Mouse (Mus musculus) lung, adult 2 months (tissue): ENCODE results near the gene Meis2. TPM values are rescaled to one million over a fixed set of nuclear protein-coding genes. Genes with fewer than 3 reads are reported as not detected.

Experiments
- DNase-seq: peaks from one replicate; pipeline ENCODE4 v3.0.0; 2022
- H3K4me1 ChIP-seq: fragments of 200-500 bp; 2 replicates; pipeline ENCODE4 v1.6.1; 2011; ENCODE audit warnings: low read length; ENCODE audit not compliant: control insufficient read depth, insufficient read depth
- H3K4me3 ChIP-seq: fragments of 200-500 bp; replicated peaks from 2 replicates; pipeline ENCODE3; 2011; ENCODE audit warnings: low read depth, mild to moderate bottlenecking, control low read depth, low read length; ENCODE audit errors: extremely low read depth
- CTCF ChIP-seq: fragments of 200-500 bp; IDR thresholded peaks from 2 replicates; pipeline ENCODE4 v1.5.1; 2011; ENCODE audit warnings: mild to moderate bottlenecking, low read length, control low read depth; ENCODE audit not compliant: insufficient read depth
- POLR2A ChIP-seq: fragments of 200-500 bp; IDR thresholded peaks from 2 replicates; pipeline ENCODE4 v1.6.1; 2011; ENCODE audit warnings: low read depth, mild to moderate bottlenecking, control low read depth, low read length, borderline replicate concordance; ENCODE audit errors: extremely low read depth
- WGBS: fragments of 180-500 bp; shearing (Covaris S2); methylation state at CpG from one replicate; pipeline ENCODE4 v1.1.7; 2018; 5-methylcytosine and 5-hydroxymethylcytosine counted together
- polyA plus RNA-seq: library from polyadenylated mRNA; depleted of rRNA; stranded (reverse); fragments of >200 nt; gene quantifications from 2 replicates; pipeline ENCODE4 v1.2.3, GENCODE M21; 2012

Gene Meis2
- polyA plus RNA-seq, 1 experiment = 22.6 TPM

DNA sequence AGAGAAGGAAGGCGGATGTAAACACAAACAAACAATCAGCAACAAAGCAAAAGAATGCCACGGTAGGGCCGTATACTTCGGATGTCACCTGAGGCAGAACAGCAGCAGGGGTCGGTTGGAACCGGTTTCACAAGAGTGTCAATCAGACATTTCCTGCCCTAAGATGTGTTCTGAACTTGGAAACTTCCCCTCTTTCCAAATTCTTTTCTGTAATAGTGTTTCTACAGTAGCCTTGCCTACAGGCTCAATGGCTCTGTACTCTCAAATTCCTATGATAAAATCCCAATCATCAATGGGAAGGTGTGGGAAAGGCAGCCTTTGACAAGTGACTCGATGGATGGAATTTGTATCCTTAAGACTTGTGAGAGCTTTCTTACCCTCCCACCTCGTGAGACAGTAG lies 96.4 kb downstream of the Meis2 start:
- no peak for TF ChIP-seq POLR2A
- no peak for TF ChIP-seq CTCF
- Histone ChIP-seq H3K4me3 (no peak overlapping the region), H3K4me1 (no peaks in the 10 kb centered on the region)
- 59% methylated on average over 8 of the region's 8 CpGs for WGBS
- DNase-seq = no peak

- Histone ChIP-seq H3K4me3 (no peak overlapping the region), H3K4me1 (peaks cover 5% of the 10 kb centered on the region; the same call in 1 of the 2 replicates)
- WGBS = 90% methylated on average over 3 of the region's 3 CpGs
- TF ChIP-seq POLR2A = no peak
- no peak for TF ChIP-seq CTCF
- no peak for DNase-seq
These were observed 100.7 kb downstream of the Meis2 start for GRCm38 (mm10) chr2:115964911-115965310.

DNA sequence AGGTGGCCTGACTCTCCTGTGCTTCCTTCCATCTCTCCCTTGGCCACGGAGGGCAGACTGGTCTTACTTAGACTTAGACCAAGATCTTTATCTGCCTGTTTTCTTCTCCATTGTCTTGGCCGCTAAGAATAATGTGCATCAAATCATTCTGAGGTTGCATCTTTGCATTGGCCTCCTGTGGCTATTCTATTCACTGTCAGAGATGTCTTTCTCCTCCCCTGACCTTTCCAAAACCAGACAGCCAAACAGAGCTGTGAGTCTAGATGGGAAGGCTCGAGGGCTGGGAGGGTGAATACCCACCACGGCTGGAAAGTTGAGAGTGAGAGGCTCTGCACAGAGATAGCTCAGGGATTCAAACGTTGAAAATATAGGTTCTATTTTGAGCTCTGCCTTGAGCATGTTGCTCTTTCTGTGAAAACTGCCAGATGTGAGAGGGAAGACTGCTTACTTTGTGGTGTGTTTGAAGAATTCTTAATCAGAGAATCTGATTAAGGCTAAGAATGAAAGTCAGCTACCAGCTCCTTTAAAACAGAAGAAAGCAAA lies 102.3 kb downstream of the Meis2 start:
- H3K4me1 ChIP-seq = peaks cover 5% of the 10 kb centered on the region; the same call in 1 of the 2 replicates
- whole genome bisulfite sequencing = 31% methylated on average over 5 of the region's 5 CpGs
- TF ChIP-seq POLR2A (no peak), CTCF (no peak)
- no peak overlapping the region for H3K4me3 ChIP-seq
- no peak for DNase-seq

- 47% methylated on average over 3 of the region's 3 CpGs for WGBS
- DNase-seq = no peak
These were observed 102.9 kb downstream of the Meis2 start for GRCm38 (mm10) chr2:115962728-115963127.

GRCm38 (mm10) chr2:115962113-115962512 lies 103.5 kb downstream of the Meis2 start:
- DNase-seq = no peak
- TF ChIP-seq POLR2A (no peak), CTCF (no peak)
- 65% methylated on average over 2 of the region's 2 CpGs for WGBS
- Histone ChIP-seq H3K4me3 (no peak overlapping the region), H3K4me1 (peaks cover 5% of the 10 kb centered on the region; the same call in 1 of the 2 replicates)

More at GRCm38 (mm10) chr2:115962728-115963127, 102.9 kb downstream of the Meis2 start:
- peaks cover 5% of the 10 kb centered on the region; the same call in 1 of the 2 replicates for H3K4me1 ChIP-seq
- H3K4me3 ChIP-seq = no peak overlapping the region
- no peak for TF ChIP-seq POLR2A
- no peak for TF ChIP-seq CTCF

- Histone ChIP-seq H3K4me3 (no peak overlapping the region), H3K4me1 (peaks cover 5% of the 10 kb centered on the region; the same call in 1 of the 2 replicates)
- TF ChIP-seq CTCF (no peak), POLR2A (no peak)
- WGBS = 94% methylated on average over 7 of the region's 7 CpGs
- DNase-seq = no peak
These were observed 105.0 kb downstream of the Meis2 start for GRCm38 (mm10) chr2:115960615-115961014.

DNA sequence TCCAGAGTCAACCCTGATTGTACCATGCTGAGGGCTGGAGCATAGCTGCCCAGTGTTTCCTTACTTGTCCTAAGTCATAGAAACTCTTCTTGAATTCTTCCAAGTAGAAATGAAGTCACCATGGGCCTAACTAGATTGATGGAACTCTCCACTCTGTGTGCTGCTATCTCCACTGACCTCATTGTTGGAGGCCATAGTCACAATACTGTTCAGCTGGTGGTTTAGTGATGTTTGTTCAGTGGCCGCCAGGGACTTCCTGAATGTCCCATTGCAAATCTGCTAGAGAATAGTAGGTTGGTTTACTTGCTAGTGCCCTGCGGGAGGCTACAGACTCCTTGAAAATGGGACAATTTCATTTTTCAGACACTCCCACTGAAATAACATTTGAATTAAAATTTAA lies 108.9 kb downstream of the Meis2 start:
- no peak overlapping the region for H3K4me3 ChIP-seq
- WGBS = 46% methylated on average over 2 of the region's 2 CpGs
- no peak for DNase-seq
- TF ChIP-seq CTCF (no peak), POLR2A (no peak)
- H3K4me1 ChIP-seq = no peaks in the 10 kb centered on the region

DNA sequence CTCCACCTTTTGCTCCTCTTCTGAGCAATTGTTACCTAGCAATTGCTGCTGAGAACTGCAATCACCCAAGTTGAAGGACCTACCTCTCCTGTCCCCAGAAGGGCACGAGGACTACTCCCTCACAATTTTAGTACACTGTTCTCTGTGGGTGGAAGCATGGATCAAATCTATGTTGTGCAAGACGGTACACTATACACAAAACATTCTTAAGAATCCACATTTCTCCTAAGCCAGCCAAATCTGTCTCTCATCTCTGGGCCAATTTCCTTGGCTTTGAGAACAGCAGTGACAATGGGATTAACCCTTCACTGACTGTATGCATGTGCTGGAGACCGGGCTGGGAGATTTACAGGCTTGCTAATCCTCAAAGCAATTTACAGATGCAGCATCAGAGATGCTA lies 115.0 kb downstream of the Meis2 start:
- no peak for DNase-seq
- Histone ChIP-seq H3K4me1 (no peaks in the 10 kb centered on the region), H3K4me3 (no peak overlapping the region)
- WGBS = 39% methylated on average over 3 of the region's 3 CpGs
- TF ChIP-seq POLR2A (no peak), CTCF (no peak)

- Histone ChIP-seq H3K4me3 (no peak overlapping the region), H3K4me1 (no peaks in the 10 kb centered on the region; the same call in 1 of the 2 replicates)
- WGBS = 90% methylated on average over 7 of the region's 7 CpGs
- TF ChIP-seq CTCF = no peak
- TF ChIP-seq POLR2A = no peak
- DNase-seq = no peak
These were observed 116.8 kb downstream of the Meis2 start for GRCm38 (mm10) chr2:115948630-115949426.

DNA sequence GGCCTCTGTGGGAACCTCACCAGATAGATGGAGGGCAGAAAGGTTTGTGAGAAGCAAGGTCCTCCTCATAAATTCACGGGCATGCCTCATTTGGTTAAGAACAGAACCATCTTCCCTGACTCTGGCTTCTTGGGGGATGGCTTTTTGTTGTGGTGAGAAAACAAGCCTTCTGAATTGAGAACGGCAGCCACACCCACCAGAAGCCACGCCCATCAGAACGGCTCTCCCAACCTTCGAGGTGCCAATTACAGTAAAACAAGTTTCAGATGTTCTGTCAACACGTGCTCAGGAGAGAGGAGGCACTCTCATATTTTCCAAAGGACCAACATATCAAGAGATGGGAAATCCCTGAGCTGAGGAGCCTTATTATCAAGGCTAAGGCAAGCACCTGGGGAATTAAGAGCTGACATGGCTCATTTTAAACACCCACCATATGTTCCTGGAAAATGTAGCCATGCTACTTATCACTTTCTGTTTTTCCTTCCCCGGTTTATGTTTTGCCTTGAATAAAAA lies 117.9 kb downstream of the Meis2 start:
- Histone ChIP-seq H3K4me1 (no peaks in the 10 kb centered on the region; the same call in 1 of the 2 replicates), H3K4me3 (no peak overlapping the region)
- DNase-seq = no peak
- TF ChIP-seq CTCF (no peak), POLR2A (no peak)
- WGBS = 39% methylated on average over 7 of the region's 7 CpGs
